Mouse (Mus musculus): ENCODE data around the gene G6pc.

DNA sequence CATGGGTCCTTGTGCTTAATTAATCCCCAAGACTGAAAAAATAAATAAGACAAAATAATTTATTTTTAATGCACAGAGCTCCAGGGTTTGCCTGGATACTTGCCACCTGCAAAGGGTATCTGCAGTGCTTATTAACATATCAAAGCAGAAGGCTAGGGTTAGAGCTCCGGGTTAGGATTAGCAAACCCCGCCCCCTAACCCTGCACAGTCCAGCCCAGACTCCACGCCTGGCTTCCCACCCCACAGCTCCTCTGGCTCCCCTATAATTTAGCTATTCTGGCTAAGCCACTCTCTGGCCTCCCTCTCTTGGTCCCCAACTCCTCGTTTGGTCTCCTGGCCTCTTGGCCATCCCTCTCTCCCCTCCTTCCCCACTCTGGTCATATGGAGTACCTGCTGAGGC is 14.5 kb downstream of the G6pc start:
- TF ChIP-seq CTCF (IDR thresholded peaks at IDR 0.05; ENCODE audit: insufficient read depth, low read length) (no peak), POLR2A (IDR thresholded peaks at IDR 0.05; ENCODE audit: borderline replicate concordance, extremely low read depth, low read depth, low read length) (no peak)
